Comparison of ENCODE assay signal across 9 mouse cellular contexts in genomic region chr17:33555223-33555855, GRCm38 (mm10). TPM values are rescaled to one million over a fixed set of nuclear protein-coding genes. Genes with fewer than 3 reads are reported as not detected.
A peak's percentile ranks its signal among the peaks of the same experiment; 100 is the strongest.
DNase-seq lines count a peak whose midpoint lies in the region; ATAC-seq lines count a peak whose summit lies in the region.
"Had no signal": no experiment of that assay in that cellular context is flagged by ENCODE, and none has a peak within 500 bp of the region (broad histone marks: within the 10 kb centered on the region; RNA-seq: fewer than 3 reads in every experiment).

Gene Myo1f, plus strand, starts transcription at chr17:33555707.

- H3K4me2 ChIP-seq in forebrain, embryonic 13.5 days, result no peak within 1 kb of the TSS

- peaks cover 15% of the 10 kb centered on the region for H3K36me3 ChIP-seq in forebrain, embryonic 13.5 days (ENCODE audit: poor library complexity, severe bottlenecking)

- no peak for ATAC-seq in cerebellum, adult (ENCODE audit: insufficient number of reproducible peaks, low FRiP score, low TSS enrichment)
- no peak for ATAC-seq in forebrain, embryonic 13.5 days

- intact Hi-C loops in gastrocnemius, postnatal 14 days (cut with DNase I; ENCODE audit: low total_unique reads), result no loop called here
- intact Hi-C loops in gastrocnemius, postnatal 36 days (cut with DNase I), result no loop called here

- DNase-seq in gastrocnemius, postnatal 14 days, result peak; percentile 23
- DNase-seq in gastrocnemius, postnatal 36 days, result no peak
- peak; percentile 62 for DNase-seq in CD4-positive, CD25-positive, alpha-beta regulatory T cell, adult 2 months (ENCODE audit: low read depth, low spot score)
- peak; percentile 85 for DNase-seq in induced T-regulatory cell, adult 2 months (ENCODE audit: low read depth)
- peak; percentile 62 to 75 for DNase-seq in monocyte, adult 2 months (ENCODE audit: low read depth in 1 of 2, low spot score in 2 of 2)
- no peak for DNase-seq in embryo, embryonic 10 days (ENCODE audit: low spot score)

- H3K27me3 ChIP-seq in forebrain, embryonic 13.5 days, result no peaks in the 10 kb centered on the region

- no peaks in the 10 kb centered on the region for H3K4me1 ChIP-seq in forebrain, embryonic 13.5 days

- H3K9ac ChIP-seq in forebrain, embryonic 13.5 days, result no peak within 1 kb of the TSS

- H3K9me3 ChIP-seq in forebrain, embryonic 13.5 days (replicated peaks), result no peaks in the 10 kb centered on the region
- H3K9me3 ChIP-seq: G1E had no signal

- no peak within 1 kb of the TSS for H3K4me3 ChIP-seq in forebrain, embryonic 13.5 days

- WGBS in forebrain, embryonic 13.5 days, result 50% methylated on average over 6 of the region's 6 CpGs

- no peak within 1 kb of the TSS for H3K27ac ChIP-seq in forebrain, embryonic 13.5 days

RNA-seq across cellular contexts. Expression of gene Myo1f, which starts in this region (rescaled TPM):
- 1 to 10 TPM in 1 of 2 experiments, under 1 TPM in 1; 0.93 to 1.4 TPM for total RNA-seq in gastrocnemius, postnatal 14 days (2021)
- 1 to 10 TPM in 1 of 2 experiments, under 1 TPM in 1; 0.77 to 1.4 TPM for total RNA-seq in gastrocnemius, postnatal 36 days (2021)
- 1.0 and 1.4 TPM in 2 replicates for polyA plus RNA-seq in forebrain, embryonic 13.5 days (2015; fragmentation: Nextera tagmentation; extraction: Ambion mirVana)

Comparison
In these comparisons a context has a peak if more than half of its experiments do, and no peak if none do; other contexts are left out.
1. DNase-seq: peak in gastrocnemius, postnatal 14 days (single experiment), CD4-positive, CD25-positive, alpha-beta regulatory T cell, adult 2 months (single experiment), induced T-regulatory cell, adult 2 months (single experiment) and monocyte, adult 2 months (2 of 2); none in gastrocnemius, postnatal 36 days (0 of 2) and embryo, embryonic 10 days (single experiment).